In genomic region chr9:51167954-51168353, GRCm38 (mm10) we compare ENCODE assay signal across 14 mouse cellular contexts. TPM values are rescaled to one million over a fixed set of nuclear protein-coding genes. Genes with fewer than 3 reads are reported as not detected.
DNase-seq lines count a peak whose midpoint lies in the region; ATAC-seq and TF ChIP-seq lines count a peak whose summit lies in the region.
"Had no signal": no experiment of that assay in that cellular context is flagged by ENCODE, and none has a peak within 500 bp of the region (broad histone marks: within the 10 kb centered on the region; RNA-seq: fewer than 3 reads in every experiment).

No protein-coding gene starts in this region.

- H3K4me2 ChIP-seq in liver, embryonic 11.5 days: no peak overlapping the region
- H3K4me2 ChIP-seq in hindbrain, embryonic 12.5 days (replicated peaks): no peak overlapping the region

- no peaks in the 10 kb centered on the region for H3K36me3 ChIP-seq in liver, adult 2 months (ENCODE audit: control insufficient read depth, insufficient read depth, low read length)
- H3K36me3 ChIP-seq in liver, embryonic 11.5 days (ENCODE audit: control insufficient read depth, insufficient read depth, low read length): no peaks in the 10 kb centered on the region
- no peaks in the 10 kb centered on the region for H3K36me3 ChIP-seq in hindbrain, embryonic 12.5 days

- TF ChIP-seq POLR2A in liver, adult 2 months (IDR thresholded peaks at IDR 0.05; ENCODE audit: extremely low read depth, insufficient read depth, low read length): no peak

- peaks cover 2% of the 10 kb centered on the region; the same call in 1 of the 2 replicates for H3K4me1 ChIP-seq in liver, adult 2 months (ENCODE audit: control insufficient read depth, insufficient read depth, low read length)
- no peaks in the 10 kb centered on the region for H3K4me1 ChIP-seq in liver, embryonic 11.5 days (replicated peaks; ENCODE audit: control insufficient read depth, insufficient read depth, low read length)
- no peaks in the 10 kb centered on the region for H3K4me1 ChIP-seq in hindbrain, embryonic 12.5 days

- H3K9ac ChIP-seq in liver, adult 2 months (ENCODE audit: low read depth, low read length): no peak overlapping the region
- H3K9ac ChIP-seq in liver, embryonic 11.5 days (ENCODE audit: low read depth, low read length): no peak overlapping the region
- H3K9ac ChIP-seq in hindbrain, embryonic 12.5 days: no peak overlapping the region
- H3K9ac ChIP-seq: liver, embryonic 14.5 days had no signal

- no peak overlapping the region for H3K4me3 ChIP-seq in liver, adult 2 months (ENCODE audit: insufficient read depth, low read depth, low read length)
- no peak overlapping the region for H3K4me3 ChIP-seq in liver, embryonic 11.5 days (ENCODE audit: low read depth, low read length)
- H3K4me3 ChIP-seq in hindbrain, embryonic 12.5 days: no peak overlapping the region

- DNase-seq in liver, adult 2 months (ENCODE audit: extremely low read depth, low read depth, low spot score): peak; percentile 76
- DNase-seq in liver, embryonic 11.5 days (ENCODE audit: low spot score): no peak
- peak; percentile 86 for DNase-seq in lung, postnatal 25 days (ENCODE audit: low spot score)
- DNase-seq in thymus, postnatal 0 days (ENCODE audit: low spot score): peak; percentile 60
- DNase-seq in gastrocnemius, adult 8-10 months (ENCODE audit: low spot score in 2 of 2): no peak
- DNase-seq: adrenal gland, postnatal 10 days; cerebellum, adult 8-10 months; heart, adult 11 months had no signal

- peak; percentile 25; the same call in 1 of the 2 replicates for TF ChIP-seq CTCF in liver, adult 2 months (IDR thresholded peaks at IDR 0.05; ENCODE audit: low read depth, low read length)

- H3K79me2 ChIP-seq in liver, adult 2 months (ENCODE audit: control insufficient read depth, insufficient read depth, low read length): no peaks in the 10 kb centered on the region

- H3K9me3 ChIP-seq in liver, embryonic 11.5 days (ENCODE audit: control insufficient read depth, low read length): no peaks in the 10 kb centered on the region
- no peaks in the 10 kb centered on the region for H3K9me3 ChIP-seq in hindbrain, embryonic 12.5 days (replicated peaks)

- H3K27me3 ChIP-seq in liver, adult 2 months (ENCODE audit: control insufficient read depth, insufficient read depth, low read length): no peaks in the 10 kb centered on the region
- H3K27me3 ChIP-seq in liver, embryonic 11.5 days (replicated peaks; ENCODE audit: control insufficient read depth, insufficient read depth, low read length): no peaks in the 10 kb centered on the region
- H3K27me3 ChIP-seq in hindbrain, embryonic 12.5 days: no peaks in the 10 kb centered on the region

- ATAC-seq in liver, embryonic 11.5 days (replicated peaks; ENCODE audit: low FRiP score): no peak
- ATAC-seq in inflammation-experienced regulatory T-cells, adult 6 months: peak; percentile 17
- ATAC-seq in hindbrain, embryonic 12.5 days (ENCODE audit: low FRiP score): no peak

- no peak overlapping the region for H3K27ac ChIP-seq in liver, adult 2 months (replicated peaks; ENCODE audit: insufficient read depth, low read depth, low read length)
- H3K27ac ChIP-seq in liver, embryonic 11.5 days (ENCODE audit: low read depth, low read length): no peak overlapping the region
- H3K27ac ChIP-seq in hindbrain, embryonic 12.5 days: no peak overlapping the region
- H3K27ac ChIP-seq: liver, embryonic 14.5 days had no signal

- WGBS in liver, adult 2 months: 23% methylated on average over 11 of the region's 11 CpGs
- 68% methylated on average over 11 of the region's 11 CpGs for WGBS in liver, embryonic 11.5 days
- 61% methylated on average over 11 of the region's 11 CpGs for WGBS in hindbrain, embryonic 12.5 days

RNA-seq across cellular contexts. Expression of gene Gm32742, which starts 2.6 kb away (rescaled TPM):
- total RNA-seq in liver, adult 2 months (2014; rRNA removed): under 0.01 TPM in 1 of 2 replicates, not detected in the other
- not detected in 2 replicates for polyA plus RNA-seq in liver, adult 2 months (2012; rRNA removed)
- 0.04 TPM in 1 of 2 replicates, not detected in the other for polyA plus RNA-seq in liver, embryonic 11.5 days (2014; fragmentation: Nextera tagmentation; extraction: Ambion mirVana)
- polyA plus RNA-seq in inflammation-experienced regulatory T-cells, adult 6 months (2017; shearing (Covaris generic)): not detected
- 0.23 and 0.33 TPM in 2 replicates for polyA plus RNA-seq in thymus, postnatal 0 days (2015; fragmentation: Nextera tagmentation; extraction: Ambion mirVana)
- not detected for total RNA-seq in gastrocnemius, adult 8-10 months (2022)
- 0.05 and 0.06 TPM in 2 replicates for polyA plus RNA-seq in hindbrain, embryonic 12.5 days (2016; fragmentation: Nextera tagmentation; extraction: Ambion mirVana)
- total RNA-seq: adrenal gland, postnatal 10 days; layer of hippocampus, postnatal 14 days; MEL had no signal
- polyA plus RNA-seq: hindbrain, embryonic 11.5 days had no signal

RNA-seq across cellular contexts. Expression of gene Pou2af1, which starts 45.6 kb away (rescaled TPM):
- total RNA-seq in liver, adult 2 months (2014; rRNA removed): 0.37 and 1.0 TPM in 2 replicates
- polyA plus RNA-seq in liver, adult 2 months (2012; rRNA removed): 0.63 and 0.78 TPM in 2 replicates
- polyA plus RNA-seq in liver, embryonic 11.5 days (2014; fragmentation: Nextera tagmentation; extraction: Ambion mirVana): 0.06 and 0.12 TPM in 2 replicates
- polyA plus RNA-seq in inflammation-experienced regulatory T-cells, adult 6 months (2017; shearing (Covaris generic)): 10 to 100 TPM in 2 of 3 experiments, 1 to 10 TPM in 1; 3.4 to 20.1 (median 11.6) TPM
- polyA plus RNA-seq in thymus, postnatal 0 days (2015; fragmentation: Nextera tagmentation; extraction: Ambion mirVana): 1.6 and 2.0 TPM in 2 replicates
- not detected for total RNA-seq in gastrocnemius, adult 8-10 months (2022)
- 0.23 TPM in 1 of 2 replicates, not detected in the other for polyA plus RNA-seq in hindbrain, embryonic 12.5 days (2016; fragmentation: Nextera tagmentation; extraction: Ambion mirVana)
- total RNA-seq: layer of hippocampus, postnatal 14 days; MEL had no signal
- polyA plus RNA-seq: hindbrain, embryonic 11.5 days had no signal

Comparison
In these comparisons a context has a peak if more than half of its experiments do, and no peak if none do; other contexts are left out.
1. DNase-seq: peak in liver, adult 2 months (single experiment), lung, postnatal 25 days (single experiment) and thymus, postnatal 0 days (single experiment); none in liver, embryonic 11.5 days (single experiment) and gastrocnemius, adult 8-10 months (0 of 2).